Mouse (Mus musculus) megakaryocyte, embryonic 14.5 days (primary cell): Measurements from ENCODE around the gene Shb. TPM values are rescaled to one million over a fixed set of nuclear protein-coding genes. Genes with fewer than 3 reads are reported as not detected.

Experiments used
- H3K27me3 ChIP-seq: replicated peaks from 2 replicates; pipeline ENCODE3; 2012; ENCODE audit warnings: inconsistent platforms
- H3K36me3 ChIP-seq: replicated peaks from 2 replicates; pipeline ENCODE3; 2012; ENCODE audit warnings: low read length, inconsistent platforms, mixed read lengths
- H3K4me1 ChIP-seq: 2 replicates; pipeline ENCODE4 v1.6.1; 2012; ENCODE audit warnings: inconsistent platforms
- H3K4me3 ChIP-seq: replicated peaks from 2 replicates; pipeline ENCODE3; 2012; ENCODE audit warnings: moderate library complexity, mild to moderate bottlenecking, inconsistent platforms
- H3K9me3 ChIP-seq: 2 replicates; pipeline ENCODE4 v1.6.1; 2012; ENCODE audit warnings: inconsistent platforms
- FLI1 ChIP-seq: IDR thresholded peaks from 2 replicates; pipeline ENCODE4 v1.6.1; 2012; ENCODE audit warnings: low read length, inconsistent platforms, mixed read lengths
- GATA1 ChIP-seq: IDR thresholded peaks from 3 replicates; pipeline ENCODE4 v1.6.1; 2012; ENCODE audit warnings: mixed read lengths, low read length, inconsistent platforms, borderline replicate concordance
- polyA plus RNA-seq: library from polyadenylated mRNA; stranded (reverse); fragments of >175 nt; gene quantifications from 2 replicates; pipeline ENCODE4 v1.2.3, GENCODE M21; 2012; ENCODE audit warnings: low replicate concordance; ENCODE audit not compliant: insufficient read depth

Shb gene
- polyA plus RNA-seq, 1 experiment: 20.2 TPM

GRCm38 (mm10) chr4:45528355-45529198, 3.7 kb downstream of the Shb start:
- Histone ChIP-seq H3K4me3 (peak overlapping the region; percentile 98), H3K4me1 (peaks cover 70% of the 10 kb centered on the region), H3K27me3 (peaks cover 11% of the 10 kb centered on the region), H3K36me3 (peaks cover 22% of the 10 kb centered on the region), H3K9me3 (no peaks in the 10 kb centered on the region; the same call in 1 of the 2 replicates)
- no peak for TF ChIP-seq GATA1
- TF ChIP-seq FLI1: no peak

- Histone ChIP-seq H3K9me3 (no peaks in the 10 kb centered on the region; the same call in 1 of the 2 replicates), H3K4me1 (peaks cover 78% of the 10 kb centered on the region), H3K36me3 (peaks cover 26% of the 10 kb centered on the region), H3K27me3 (peaks cover 11% of the 10 kb centered on the region), H3K4me3 (peak overlapping the region; percentile 98)
- TF ChIP-seq FLI1 (no peak), GATA1 (no peak)
Measured at GRCm38 (mm10) chr4:45527562-45528354, 4.5 kb downstream of the Shb start.

GRCm38 (mm10) chr4:45526846-45527561, 5.3 kb downstream of the Shb start:
- H3K36me3 ChIP-seq: peaks cover 28% of the 10 kb centered on the region
- TF ChIP-seq GATA1: no peak
- TF ChIP-seq FLI1: no peak
- peaks cover 80% of the 10 kb centered on the region for H3K4me1 ChIP-seq
- H3K4me3 ChIP-seq: peak overlapping the region; percentile 98
- H3K9me3 ChIP-seq: no peaks in the 10 kb centered on the region; the same call in 1 of the 2 replicates
- peaks cover 11% of the 10 kb centered on the region for H3K27me3 ChIP-seq

GRCm38 (mm10) chr4:45526175-45526574, 6.1 kb downstream of the Shb start:
- no peak for TF ChIP-seq FLI1
- TF ChIP-seq GATA1: no peak
- peaks cover 11% of the 10 kb centered on the region for H3K27me3 ChIP-seq
- H3K36me3 ChIP-seq: peaks cover 31% of the 10 kb centered on the region
- peaks cover 80% of the 10 kb centered on the region for H3K4me1 ChIP-seq
- H3K4me3 ChIP-seq: no peak overlapping the region
- no peaks in the 10 kb centered on the region; the same call in 1 of the 2 replicates for H3K9me3 ChIP-seq

- TF ChIP-seq FLI1 (no peak), GATA1 (no peak)
- H3K4me3 ChIP-seq: no peak overlapping the region
- H3K36me3 ChIP-seq: peaks cover 31% of the 10 kb centered on the region
- no peaks in the 10 kb centered on the region; the same call in 1 of the 2 replicates for H3K9me3 ChIP-seq
- peaks cover 82% of the 10 kb centered on the region for H3K4me1 ChIP-seq
- H3K27me3 ChIP-seq: peaks cover 11% of the 10 kb centered on the region
Measured at GRCm38 (mm10) chr4:45525541-45525940, 6.7 kb downstream of the Shb start.

DNA sequence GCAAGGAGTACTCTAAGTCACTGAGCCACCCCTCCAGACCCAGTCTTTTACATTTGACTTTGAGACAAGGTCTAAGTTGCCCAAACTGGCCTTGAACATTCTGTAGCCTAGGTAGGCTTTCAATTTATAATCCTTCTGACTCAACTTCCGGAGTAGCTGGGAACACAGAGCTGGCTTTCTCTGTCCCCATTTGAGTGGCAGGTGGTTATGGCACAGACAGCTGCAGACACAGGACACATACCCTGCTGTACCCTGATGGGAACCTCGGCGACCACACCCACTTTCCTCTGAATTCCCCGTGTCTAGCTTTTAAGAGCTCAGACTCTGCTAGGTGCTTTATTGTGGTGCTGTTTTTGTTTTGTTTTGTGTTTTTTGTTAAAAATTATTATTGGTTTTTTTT, 7.7 kb downstream of the Shb start:
- TF ChIP-seq GATA1 (no peak), FLI1 (no peak)
- Histone ChIP-seq H3K4me1 (peaks cover 88% of the 10 kb centered on the region), H3K9me3 (no peaks in the 10 kb centered on the region; the same call in 1 of the 2 replicates), H3K4me3 (no peak overlapping the region), H3K36me3 (peaks cover 31% of the 10 kb centered on the region), H3K27me3 (peaks cover 7% of the 10 kb centered on the region)

DNA sequence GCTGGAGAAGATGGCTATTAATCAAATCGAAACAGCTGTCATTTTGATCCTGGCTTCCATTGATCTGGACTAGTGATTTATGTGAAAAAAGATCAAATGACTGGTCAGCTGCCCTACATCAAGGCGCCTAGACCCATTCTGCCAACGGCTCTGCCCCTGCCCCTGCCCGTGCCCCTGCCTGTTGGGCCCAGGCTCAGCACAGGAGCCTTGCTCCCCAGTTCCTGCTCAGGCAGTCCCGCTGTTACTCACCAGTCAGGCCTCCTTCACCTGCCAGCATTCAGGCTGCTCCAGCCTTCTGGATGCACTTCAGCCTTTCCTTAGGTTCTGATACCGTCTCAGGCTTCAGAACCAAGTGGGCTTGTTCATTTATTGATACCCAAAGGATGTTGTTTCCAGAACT, 8.9 kb downstream of the Shb start:
- Histone ChIP-seq H3K4me3 (no peak overlapping the region), H3K27me3 (no peaks in the 10 kb centered on the region), H3K36me3 (peaks cover 35% of the 10 kb centered on the region), H3K9me3 (no peaks in the 10 kb centered on the region; the same call in 1 of the 2 replicates), H3K4me1 (peaks cover 76% of the 10 kb centered on the region)
- no peak for TF ChIP-seq GATA1
- TF ChIP-seq FLI1: no peak

DNA sequence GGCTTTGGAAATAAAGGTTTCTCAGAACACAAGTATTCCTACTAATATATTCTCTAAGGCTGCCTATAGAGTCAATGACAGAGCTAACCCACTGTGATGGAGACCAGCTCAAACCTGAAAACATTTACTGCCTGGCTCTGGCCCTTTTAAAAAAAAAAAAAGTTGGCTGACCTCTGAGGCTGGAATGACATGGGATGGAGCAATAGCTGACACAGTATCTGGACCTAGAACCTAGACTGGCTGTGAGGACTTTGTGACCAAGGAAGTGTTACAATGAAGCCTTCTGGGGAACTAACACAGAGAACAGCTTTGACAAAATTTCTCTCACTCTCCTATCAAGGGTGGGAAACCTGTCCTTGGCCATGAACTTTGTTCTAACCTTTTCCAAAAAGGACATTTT, 9.3 kb downstream of the Shb start:
- H3K4me3 ChIP-seq: no peak overlapping the region
- peaks cover 74% of the 10 kb centered on the region for H3K4me1 ChIP-seq
- peaks cover 37% of the 10 kb centered on the region for H3K36me3 ChIP-seq
- TF ChIP-seq GATA1 (no peak), FLI1 (no peak)
- H3K9me3 ChIP-seq: no peaks in the 10 kb centered on the region; the same call in 1 of the 2 replicates
- no peaks in the 10 kb centered on the region for H3K27me3 ChIP-seq

DNA sequence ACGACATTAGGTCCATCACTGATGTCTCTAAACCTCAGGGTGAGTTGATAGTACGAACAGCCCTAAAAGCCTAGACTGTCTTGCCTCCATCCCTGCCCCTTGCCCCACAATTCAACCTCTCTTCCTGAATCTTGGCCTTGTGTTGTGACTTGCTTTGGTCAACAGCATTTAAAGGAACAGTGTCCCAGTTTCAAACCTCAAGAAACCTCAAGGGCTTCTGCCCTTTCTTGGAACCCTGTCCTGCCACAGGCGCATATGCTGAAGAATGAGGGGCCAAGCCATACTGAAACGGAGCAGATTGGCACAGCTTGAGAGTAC, 9.7 kb downstream of the Shb start:
- peaks cover 74% of the 10 kb centered on the region for H3K4me1 ChIP-seq
- no peak for TF ChIP-seq FLI1
- TF ChIP-seq GATA1: no peak

More for the DNA sequence above, 9.7 kb downstream of the Shb start:
- no peaks in the 10 kb centered on the region; the same call in 1 of the 2 replicates for H3K9me3 ChIP-seq
- no peak overlapping the region for H3K4me3 ChIP-seq
- H3K27me3 ChIP-seq: no peaks in the 10 kb centered on the region
- peaks cover 38% of the 10 kb centered on the region for H3K36me3 ChIP-seq
